Mouse (Mus musculus) kidney, postnatal 25 days (tissue): ENCODE data around the gene Pfpl.

Experiments
- DNase-seq, 2 experiments: peaks; one replicate each; pipeline ENCODE4 v3.0.0; 2021; ENCODE audit warnings: mixed read lengths in 2 of 2

Pfpl gene

GRCm38 (mm10) chr19:12427605-12428004, at the start of gene Pfpl:
Pfpl (plus strand) TSS chr19:12427905.
- no peak for DNase-seq

GRCm38 (mm10) chr19:12386979-12387378, 40.7 kb upstream of the Pfpl start, which contains the start of gene Olfr1440:
Olfr1440 (plus strand) TSS chr19:12387279.
- DNase-seq, result no peak

- no peak for DNase-seq
Measured at GRCm38 (mm10) chr19:12413737-12414136, 14.0 kb upstream of the Pfpl start.

GRCm38 (mm10) chr19:12417361-12417760, 10.3 kb upstream of the Pfpl start, which contains the start of gene Olfr1441:
Olfr1441 (plus strand) TSS chr19:12417433.
- DNase-seq, result no peak

- DNase-seq, result no peak
Measured at GRCm38 (mm10) chr19:12418312-12418711, 9.4 kb upstream of the Pfpl start.

GRCm38 (mm10) chr19:12420555-12420954, 7.2 kb upstream of the Pfpl start:
- DNase-seq, result no peak

GRCm38 (mm10) chr19:12421680-12422079, 6.0 kb upstream of the Pfpl start:
- DNase-seq, result no peak

- DNase-seq, result no peak
Measured at GRCm38 (mm10) chr19:12427101-12427500, 604 bp upstream of the Pfpl start.

GRCm38 (mm10) chr19:12433033-12433432, 5.3 kb downstream of the Pfpl start:
- DNase-seq, result peak in 1 of 2 experiments; percentile 45

GRCm38 (mm10) chr19:12435011-12435416, 7.3 kb downstream of the Pfpl start:
- no peak for DNase-seq

GRCm38 (mm10) chr19:12435750-12436524, 8.2 kb downstream of the Pfpl start:
- DNase-seq, result no peak

- DNase-seq, result no peak
Measured at GRCm38 (mm10) chr19:12439581-12439980, 11.9 kb downstream of the Pfpl start.

GRCm38 (mm10) chr19:12440103-12440725, 12.5 kb downstream of the Pfpl start:
- no peak for DNase-seq

GRCm38 (mm10) chr19:12442560-12442959, 14.9 kb downstream of the Pfpl start:
- no peak for DNase-seq

GRCm38 (mm10) chr19:12445014-12445413, 17.3 kb downstream of the Pfpl start:
- no peak for DNase-seq

GRCm38 (mm10) chr19:12457401-12458066, 29.8 kb downstream of the Pfpl start:
- DNase-seq, result no peak

GRCm38 (mm10) chr19:12459516-12459915, 31.8 kb downstream of the Pfpl start:
- DNase-seq, result no peak

GRCm38 (mm10) chr19:12460282-12461249, 32.9 kb downstream of the Pfpl start, which contains the start of gene Mpeg1:
Mpeg1 (plus strand) TSS chr19:12460779.
- DNase-seq, result no peak

- no peak for DNase-seq
Measured at GRCm38 (mm10) chr19:12462851-12463721, 35.4 kb downstream of the Pfpl start.

- no peak for DNase-seq
Measured at GRCm38 (mm10) chr19:12463722-12464035, 36.0 kb downstream of the Pfpl start.

GRCm38 (mm10) chr19:12464127-12464526, 36.4 kb downstream of the Pfpl start:
- DNase-seq, result no peak
